Mouse (Mus musculus): ENCODE measurements at regions not wholly inside any gene's neighbourhood (a gene's known extent, or its start where the extent isn't known, plus 50 kb on each side); places are given as distances from the start of the nearest gene placed in this dataset.
A peak's percentile ranks its signal among the peaks of the same experiment; 100 is the strongest.

DNA sequence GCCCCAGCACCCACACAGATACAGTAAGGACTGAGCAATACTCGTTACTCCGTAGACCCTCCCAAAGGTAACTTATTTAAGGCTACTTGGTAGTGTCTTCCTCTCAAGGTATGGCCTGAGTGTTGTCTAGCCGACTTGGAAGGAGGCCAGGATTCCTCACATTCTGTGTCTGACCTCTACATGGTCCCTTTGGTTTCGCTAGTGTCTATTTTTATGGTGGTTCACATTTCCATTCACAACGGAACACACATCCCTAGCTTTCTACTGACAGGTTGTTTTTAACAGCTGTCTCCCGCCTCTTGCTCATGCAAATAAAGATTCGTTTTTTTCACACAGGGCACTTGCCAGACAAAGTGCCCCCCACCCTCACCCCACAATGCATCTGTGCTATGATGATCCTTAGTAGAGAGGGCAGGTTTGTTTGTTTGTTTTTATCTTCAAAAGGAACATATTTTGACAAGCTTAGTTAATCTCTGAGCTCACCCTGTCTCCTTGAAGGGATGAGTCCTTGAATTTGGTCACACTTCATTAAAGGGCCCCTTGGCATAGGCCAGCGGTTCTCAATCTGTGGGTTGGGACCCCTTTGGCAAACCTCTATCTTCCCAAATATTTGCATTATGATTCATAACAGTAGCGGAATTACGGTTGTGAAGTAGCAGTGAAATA is 52.7 kb downstream of the Phlda1 start:
- no peaks in the 10 kb centered on the region for H3K27me3 ChIP-seq (ENCODE audit: control insufficient read depth in 1 of 2, insufficient read depth in 2 of 2, low read length in 2 of 2)
- TF ChIP-seq SMC3 (IDR thresholded peaks at IDR 0.05; ENCODE audit: low read depth, low read length) (no peak), GABPA (IDR thresholded peaks at IDR 0.05; ENCODE audit: low read depth, low read length) (no peak), JUND (IDR thresholded peaks at IDR 0.05; ENCODE audit: low read depth, low read length) (no peak), MYB (IDR thresholded peaks at IDR 0.05; ENCODE audit: low read depth, low read length) (no peak), NRF1 (IDR thresholded peaks at IDR 0.05; ENCODE audit: insufficient read depth, low read depth, low read length, poor library complexity, severe bottlenecking) (no peak), BHLHE40 (IDR thresholded peaks at IDR 0.05; ENCODE audit: borderline replicate concordance, low read depth, low read length) (no peak), POLR2AphosphoS2 (IDR thresholded peaks at IDR 0.05; ENCODE audit: low read length) (no peak), MAZ (IDR thresholded peaks at IDR 0.05; ENCODE audit: low read depth, low read length) (no peak), CHD1 (IDR thresholded peaks at IDR 0.05; ENCODE audit: low read depth, low read length) (no peak)
- H3K79me2 ChIP-seq (ENCODE audit: control insufficient read depth, insufficient read depth, low read length, poor library complexity) = no peaks in the 10 kb centered on the region
- H3K36me3 ChIP-seq (ENCODE audit: control insufficient read depth in 1 of 2, insufficient read depth in 2 of 2, low read length in 2 of 2) = no peaks in the 10 kb centered on the region
- no peak overlapping the region for H3K9ac ChIP-seq (ENCODE audit: control insufficient read depth, low read depth, low read length, poor library complexity, severe bottlenecking)
- DNase-seq (ENCODE audit: low read depth, low spot score) = no peak
- H3K27ac ChIP-seq (ENCODE audit: control insufficient read depth, low read depth, low read length) = no peak overlapping the region
- H3K9me3 ChIP-seq (replicated peaks; ENCODE audit: insufficient read depth, low read length) = no peaks in the 10 kb centered on the region
- peaks cover 0 to 2% of the 10 kb centered on the region in 2 experiments; a peak in 1 of 4 replicates for H3K4me1 ChIP-seq (ENCODE audit: control insufficient read depth in 1 of 2, insufficient read depth in 2 of 2, low read length in 2 of 2)
- no peak overlapping the region for H3K4me3 ChIP-seq (ENCODE audit: control insufficient read depth in 1 of 2, insufficient read depth in 1 of 2, low read depth in 2 of 2, low read length in 2 of 2)

DNA sequence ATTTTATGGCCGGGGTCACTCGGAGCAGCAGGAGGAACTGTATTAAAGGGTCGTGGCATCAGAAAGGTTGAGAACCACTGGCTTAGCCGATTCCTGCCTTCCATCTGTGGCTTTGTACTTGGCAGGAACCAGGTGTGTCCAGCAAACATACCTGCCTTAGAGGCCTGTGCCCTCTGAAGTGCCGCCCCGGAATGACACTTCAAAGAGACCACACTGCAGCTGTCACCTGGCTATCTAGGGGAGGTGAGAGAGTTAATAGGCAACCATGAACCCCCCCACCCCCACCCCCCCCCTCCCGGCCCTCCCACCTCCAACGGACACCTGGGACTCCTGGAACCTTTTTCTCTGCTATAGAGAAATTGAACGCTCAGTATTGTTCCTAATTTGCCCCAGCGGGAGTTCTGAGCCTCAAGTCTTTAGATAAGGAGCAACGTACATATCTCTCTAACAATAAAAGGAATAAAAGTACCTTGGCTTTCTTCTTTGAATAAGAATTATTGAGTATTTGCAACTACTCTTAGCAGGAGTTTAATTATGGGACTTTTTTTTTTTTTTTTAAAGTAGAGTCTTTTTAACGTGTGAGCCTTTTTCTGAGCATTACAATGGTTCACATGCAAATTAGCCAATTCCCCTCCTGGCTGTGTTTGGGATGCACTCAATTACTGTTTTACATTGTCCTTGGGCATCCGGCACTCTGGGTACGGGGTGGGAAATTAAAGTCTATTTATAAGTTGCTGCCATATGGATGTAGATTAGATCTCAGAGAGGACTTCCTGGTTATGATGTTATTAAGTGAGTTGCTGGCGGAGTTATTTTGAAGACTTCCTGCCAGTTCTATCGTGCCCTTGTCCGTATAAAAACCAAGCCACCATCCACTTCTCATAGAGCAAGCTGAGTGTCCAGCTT is 53.5 kb downstream of the Phlda1 start:
- Histone ChIP-seq H3K9me3 (replicated peaks; ENCODE audit: insufficient read depth, low read length) (no peaks in the 10 kb centered on the region), H3K27me3 (ENCODE audit: control insufficient read depth in 1 of 2, insufficient read depth in 2 of 2, low read length in 2 of 2) (no peaks in the 10 kb centered on the region), H3K4me1 (ENCODE audit: control insufficient read depth in 1 of 2, insufficient read depth in 2 of 2, low read length in 2 of 2) (peaks cover 0 to 2% of the 10 kb centered on the region in 2 experiments; a peak in 1 of 4 replicates), H3K4me3 (ENCODE audit: control insufficient read depth in 1 of 2, insufficient read depth in 1 of 2, low read depth in 2 of 2, low read length in 2 of 2) (no peak overlapping the region), H3K9ac (ENCODE audit: control insufficient read depth, low read depth, low read length, poor library complexity, severe bottlenecking) (no peak overlapping the region), H3K27ac (ENCODE audit: control insufficient read depth, low read depth, low read length) (no peak overlapping the region), H3K36me3 (ENCODE audit: control insufficient read depth in 1 of 2, insufficient read depth in 2 of 2, low read length in 2 of 2) (no peaks in the 10 kb centered on the region), H3K79me2 (ENCODE audit: control insufficient read depth, insufficient read depth, low read length, poor library complexity) (no peaks in the 10 kb centered on the region)
- no peak for DNase-seq (ENCODE audit: low read depth, low spot score)
- TF ChIP-seq EP300 (IDR thresholded peaks at IDR 0.05; ENCODE audit: low read depth in 1 of 2, low read length in 2 of 2) = 0 out of 4 replicates have a peak, but pooled peaks of 1 of the 2 experiments have one; percentile 7
- no peak for TF ChIP-seq USF1 (IDR thresholded peaks at IDR 0.05; ENCODE audit: low read depth, low read length)

DNA sequence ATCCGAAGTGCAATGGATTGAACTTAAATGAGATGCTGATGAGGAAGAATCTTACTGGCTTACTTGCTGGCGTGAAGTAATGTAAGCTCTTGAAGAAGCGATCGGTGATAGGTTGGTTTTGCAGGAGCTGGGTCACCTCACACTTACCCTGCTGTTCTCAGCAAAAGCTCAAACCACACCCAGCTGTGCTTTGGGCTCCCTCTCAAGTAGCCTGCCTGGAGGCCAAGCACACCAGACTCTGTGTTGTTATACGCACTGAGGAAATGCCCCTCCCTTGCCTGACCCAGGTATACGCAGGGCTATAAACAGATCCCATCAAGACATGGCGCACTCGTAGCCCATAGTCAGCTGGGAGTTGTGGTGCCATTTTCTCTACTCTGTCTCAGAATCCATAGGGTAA is 56.5 kb downstream of the Phlda1 start:
- no peaks in the 10 kb centered on the region for H3K79me2 ChIP-seq (ENCODE audit: control insufficient read depth, insufficient read depth, low read length, poor library complexity)
- DNase-seq (ENCODE audit: low read depth, low spot score) = no peak
- no peak overlapping the region for H3K27ac ChIP-seq (ENCODE audit: control insufficient read depth, low read depth, low read length)
- no peak overlapping the region for H3K9ac ChIP-seq (ENCODE audit: control insufficient read depth, low read depth, low read length, poor library complexity, severe bottlenecking)
- H3K36me3 ChIP-seq (ENCODE audit: control insufficient read depth in 1 of 2, insufficient read depth in 2 of 2, low read length in 2 of 2) = no peaks in the 10 kb centered on the region
- H3K9me3 ChIP-seq (replicated peaks; ENCODE audit: insufficient read depth, low read length) = no peaks in the 10 kb centered on the region
- no peak overlapping the region for H3K4me3 ChIP-seq (ENCODE audit: control insufficient read depth in 1 of 2, insufficient read depth in 1 of 2, low read depth in 2 of 2, low read length in 2 of 2)
- H3K27me3 ChIP-seq (ENCODE audit: control insufficient read depth in 1 of 2, insufficient read depth in 2 of 2, low read length in 2 of 2) = no peaks in the 10 kb centered on the region
- H3K4me1 ChIP-seq (ENCODE audit: control insufficient read depth in 1 of 2, insufficient read depth in 2 of 2, low read length in 2 of 2) = peaks cover 0 to 2% of the 10 kb centered on the region in 2 experiments; a peak in 1 of 4 replicates
- TF ChIP-seq TAL1 (IDR thresholded peaks at IDR 0.05; ENCODE audit: low read length) (no peak), ZNF384 (IDR thresholded peaks at IDR 0.05; ENCODE audit: low read depth, low read length) (no peak), BHLHE40 (IDR thresholded peaks at IDR 0.05; ENCODE audit: borderline replicate concordance, low read depth, low read length) (no peak), MYB (IDR thresholded peaks at IDR 0.05; ENCODE audit: low read depth, low read length) (no peak), POLR2AphosphoS2 (IDR thresholded peaks at IDR 0.05; ENCODE audit: low read length) (no peak), TCF12 (IDR thresholded peaks at IDR 0.05; ENCODE audit: low read depth, low read length) (no peak), ZMIZ1 (IDR thresholded peaks at IDR 0.05; ENCODE audit: low read depth, low read length) (no peak), ETS1 (IDR thresholded peaks at IDR 0.05; ENCODE audit: low read depth, low read length) (no peak), UBTF (IDR thresholded peaks at IDR 0.05; ENCODE audit: borderline replicate concordance, insufficient read depth, low read depth, low read length) (no peak), EP300 (IDR thresholded peaks at IDR 0.05; ENCODE audit: low read depth in 1 of 2, low read length in 2 of 2) (no peak), MAX (IDR thresholded peaks at IDR 0.05; ENCODE audit: low read length) (no peak), ZKSCAN1 (IDR thresholded peaks at IDR 0.05; ENCODE audit: low read depth, low read length) (no peak), ELF1 (IDR thresholded peaks at IDR 0.05; ENCODE audit: low read depth, low read length) (no peak), HCFC1 (IDR thresholded peaks at IDR 0.05; ENCODE audit: low read depth, low read length) (no peak), MAZ (IDR thresholded peaks at IDR 0.05; ENCODE audit: low read depth, low read length) (no peak)

Measured in MEL (cell line).